15 mouse cellular contexts compared by ENCODE assay signal in genomic region chr11:63785281-63785886, GRCm38 (mm10).
DNase-seq lines count a peak whose midpoint lies in the region; ATAC-seq lines count a peak whose summit lies in the region.
"Had no signal": no experiment of that assay in that cellular context is flagged by ENCODE, and none has a peak within 500 bp of the region (broad histone marks: within the 10 kb centered on the region; RNA-seq: fewer than 3 reads in every experiment).

No protein-coding gene starts in this region.

- 7% methylated on average over 8 of the region's 8 CpGs for WGBS in neural tube, embryonic 12.5 days
- 10% methylated on average over 8 of the region's 8 CpGs for WGBS in hindbrain, embryonic 16.5 days

- no peak for ATAC-seq in neural tube, embryonic 12.5 days (ENCODE audit: low FRiP score, low read depth)
- ATAC-seq in hindbrain, embryonic 16.5 days, result peak; percentile 50; the same call in 1 of the 2 replicates
- ATAC-seq in activated CD4-positive, CD25-positive, alpha-beta regulatory T cell, adult 4 months, result no peak
- ATAC-seq: liver, postnatal 0 days had no signal

- no peak overlapping the region for H3K4me3 ChIP-seq in neural tube, embryonic 12.5 days
- H3K4me3 ChIP-seq in hindbrain, embryonic 16.5 days (ENCODE audit: low read length), result no peak overlapping the region
- H3K4me3 ChIP-seq: embryonic facial prominence, embryonic 13.5 days; megakaryocyte, embryonic 14.5 days had no signal

- H3K9ac ChIP-seq in neural tube, embryonic 12.5 days, result no peak overlapping the region
- no peak overlapping the region for H3K9ac ChIP-seq in hindbrain, embryonic 16.5 days (ENCODE audit: low read depth, low read length)
- H3K9ac ChIP-seq: embryonic facial prominence, embryonic 13.5 days; liver, postnatal 0 days had no signal

- peaks cover 2% of the 10 kb centered on the region; the same call in 1 of the 2 replicates for H3K4me1 ChIP-seq in neural tube, embryonic 12.5 days
- H3K4me1 ChIP-seq in hindbrain, embryonic 16.5 days (ENCODE audit: control insufficient read depth, insufficient read depth, low read depth, low read length), result peaks cover 5% of the 10 kb centered on the region
- H3K4me1 ChIP-seq: megakaryocyte, embryonic 14.5 days had no signal

- H3K9me3 ChIP-seq in neural tube, embryonic 12.5 days, result no peaks in the 10 kb centered on the region
- H3K9me3 ChIP-seq in hindbrain, embryonic 16.5 days (ENCODE audit: control insufficient read depth, low read length), result no peaks in the 10 kb centered on the region
- H3K9me3 ChIP-seq: embryonic facial prominence, embryonic 13.5 days had no signal

- H3K27ac ChIP-seq in neural tube, embryonic 12.5 days, result 0 out of 2 replicates have a peak overlapping the region, but pooled peaks have one; percentile 22
- H3K27ac ChIP-seq in hindbrain, embryonic 16.5 days (ENCODE audit: low read depth, low read length), result no peak overlapping the region
- H3K27ac ChIP-seq: embryonic facial prominence, embryonic 13.5 days; stomach, postnatal 0 days had no signal

- H3K36me3 ChIP-seq in neural tube, embryonic 12.5 days, result no peaks in the 10 kb centered on the region
- H3K36me3 ChIP-seq in hindbrain, embryonic 16.5 days (ENCODE audit: control insufficient read depth, insufficient read depth, low read length), result no peaks in the 10 kb centered on the region
- H3K36me3 ChIP-seq: embryonic facial prominence, embryonic 13.5 days had no signal

- no peaks in the 10 kb centered on the region for H3K27me3 ChIP-seq in neural tube, embryonic 12.5 days (replicated peaks)
- no peaks in the 10 kb centered on the region for H3K27me3 ChIP-seq in hindbrain, embryonic 16.5 days (replicated peaks; ENCODE audit: control insufficient read depth, insufficient read depth, low read length)
- H3K27me3 ChIP-seq: CH12.LX; megakaryocyte, embryonic 14.5 days had no signal

- DNase-seq in neural tube, embryonic 10.5 days (ENCODE audit: extremely low spot score, low spot score), result no peak
- peak; percentile 10 for DNase-seq in kidney, postnatal 14 days
- DNase-seq in lung, postnatal 25 days (ENCODE audit: low spot score), result no peak
- no peak for DNase-seq in left cerebral cortex, adult 18-20 months (ENCODE audit: low spot score in 2 of 2)
- DNase-seq: adrenal gland, postnatal 25 days; cerebellum, adult 2 months; left cerebral cortex, postnatal 4 days; liver, postnatal 0 days had no signal

- no peak overlapping the region for H3K4me2 ChIP-seq in neural tube, embryonic 12.5 days (replicated peaks)
- no peak overlapping the region for H3K4me2 ChIP-seq in hindbrain, embryonic 16.5 days (ENCODE audit: low read length)
- H3K4me2 ChIP-seq: embryonic facial prominence, embryonic 13.5 days had no signal
